Mouse (Mus musculus) yolk sac, embryonic 10.5 days (tissue): Measurements from ENCODE around the gene Lrig3.
A peak's percentile ranks its signal among the peaks of the same experiment; 100 is the strongest.

Source experiments
- DNase-seq: peaks from one replicate; pipeline ENCODE4 v3.0.0-alpha.2; 2017; ENCODE audit warnings: low spot score

Lrig3 gene

DNA sequence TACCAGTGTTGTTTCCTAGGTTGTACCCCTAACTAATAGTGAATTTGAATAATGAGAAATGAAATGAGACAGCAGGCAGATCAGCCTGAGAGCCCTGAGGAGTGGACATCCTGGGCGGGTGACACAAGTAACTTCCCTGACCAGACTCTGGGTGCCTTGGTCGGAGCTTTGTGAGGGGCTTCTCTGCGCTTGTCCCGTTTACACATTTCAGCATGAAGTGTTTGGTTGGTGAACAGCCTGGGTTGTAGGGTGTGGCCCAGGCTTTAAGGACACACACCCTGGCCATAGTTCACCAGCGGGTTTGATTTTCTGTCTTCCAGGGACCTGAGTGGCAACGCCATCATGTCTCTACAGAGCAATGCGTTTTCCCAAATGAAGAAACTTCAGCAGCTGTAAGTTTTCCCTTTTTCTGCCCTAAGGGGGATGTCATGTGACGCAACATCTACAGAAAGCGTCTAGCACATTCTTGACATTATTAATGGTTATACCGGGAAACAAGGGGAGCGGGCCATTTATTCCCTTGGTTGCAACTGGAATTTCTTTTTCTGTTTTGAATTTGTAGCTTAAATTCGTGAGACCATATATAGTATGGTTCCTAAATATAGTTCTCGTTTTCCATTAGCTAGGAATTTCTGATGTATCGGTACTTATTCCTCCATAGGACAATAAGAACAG lies 36.2 kb downstream of the Lrig3 start:
- no peak for DNase-seq

DNA sequence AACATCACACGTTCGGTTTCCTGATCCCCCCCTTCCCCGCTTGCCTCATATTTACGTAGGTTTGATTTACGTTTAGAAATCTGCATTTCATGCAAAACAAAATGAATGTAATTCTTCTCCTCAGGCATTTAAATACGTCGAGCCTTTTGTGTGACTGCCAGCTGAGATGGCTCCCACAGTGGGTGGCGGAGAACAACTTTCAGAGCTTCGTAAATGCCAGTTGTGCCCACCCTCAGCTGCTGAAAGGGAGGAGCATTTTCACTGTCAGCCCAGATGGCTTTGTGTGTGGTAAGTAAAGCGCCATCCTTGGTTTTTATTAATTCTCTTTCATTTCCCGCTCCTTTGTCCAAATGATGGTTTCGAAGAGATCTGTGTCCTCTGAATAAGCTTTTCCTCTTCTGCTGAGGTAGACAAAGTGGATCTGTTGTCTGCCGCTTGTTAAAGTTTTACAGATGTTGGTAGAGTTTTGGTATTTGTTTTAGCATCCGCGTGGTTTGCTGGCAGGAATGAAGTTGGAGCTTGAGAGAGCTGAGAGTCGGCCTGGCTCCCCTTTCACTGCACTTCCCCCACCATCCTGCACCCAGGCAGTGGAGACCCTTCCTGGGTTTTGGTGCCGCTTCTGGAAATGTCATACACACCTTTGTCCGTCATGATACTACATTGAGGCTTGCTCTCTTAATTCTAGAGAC lies 37.0 kb downstream of the Lrig3 start:
- DNase-seq = peak; percentile 80

DNA sequence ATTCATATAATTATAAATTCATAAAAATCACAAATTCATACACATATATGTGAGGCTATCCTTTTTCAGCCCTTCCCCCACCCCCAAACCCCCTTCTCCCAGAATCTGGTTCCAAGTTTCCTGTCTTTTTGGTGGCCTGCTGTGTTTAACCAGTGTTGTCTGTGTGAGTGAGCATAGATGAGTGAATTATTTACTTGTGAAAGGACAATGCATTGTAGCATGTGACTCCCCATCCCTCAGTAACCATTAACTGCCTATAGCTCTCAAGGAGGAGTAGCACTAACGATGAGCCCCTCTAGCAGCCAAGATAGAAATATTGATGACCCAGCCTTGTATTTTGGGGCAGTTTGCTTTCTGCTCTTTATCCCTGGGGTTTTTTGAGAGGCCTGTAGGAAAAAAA lies 37.9 kb downstream of the Lrig3 start:
- DNase-seq = peak; percentile 70

DNA sequence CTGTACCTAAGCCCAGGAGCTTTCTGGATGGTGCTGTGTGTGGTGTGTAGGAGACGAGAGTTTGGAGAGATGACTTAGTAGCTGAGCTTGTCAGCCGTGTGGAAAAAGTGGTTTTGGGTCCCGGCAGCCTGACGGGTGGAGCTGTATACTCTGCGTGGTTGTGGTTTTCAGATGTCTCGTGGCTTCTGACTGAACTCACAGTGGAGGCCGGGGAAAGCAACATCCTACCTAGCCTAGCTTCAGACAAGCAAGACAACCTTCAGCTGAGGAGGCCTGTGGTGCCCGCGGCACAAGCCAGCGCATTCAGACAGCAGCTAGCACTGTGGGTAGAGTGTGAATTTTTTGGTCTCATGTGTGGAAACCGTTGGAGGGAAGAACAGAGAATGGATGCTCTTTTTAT lies 47.7 kb downstream of the Lrig3 start:
- no peak for DNase-seq

DNA sequence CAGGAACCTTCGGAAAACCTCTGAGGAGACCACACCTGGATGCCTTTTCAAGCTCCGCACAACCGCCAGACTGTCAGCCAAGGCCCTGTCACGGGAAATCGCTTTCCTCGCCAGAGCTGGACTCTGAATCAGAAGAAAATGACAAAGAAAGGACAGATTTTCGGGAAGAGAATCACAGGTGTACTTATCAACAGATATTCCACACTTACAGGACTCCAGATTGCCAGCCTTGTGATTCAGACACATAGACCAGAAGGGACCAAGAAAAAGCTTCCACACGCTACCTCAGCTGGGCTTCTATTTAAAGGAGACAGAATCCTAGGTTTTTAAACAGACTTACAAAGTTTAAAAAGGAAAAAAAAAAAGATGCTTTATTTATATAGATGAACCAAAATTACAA lies 48.7 kb downstream of the Lrig3 start:
- no peak for DNase-seq

DNA sequence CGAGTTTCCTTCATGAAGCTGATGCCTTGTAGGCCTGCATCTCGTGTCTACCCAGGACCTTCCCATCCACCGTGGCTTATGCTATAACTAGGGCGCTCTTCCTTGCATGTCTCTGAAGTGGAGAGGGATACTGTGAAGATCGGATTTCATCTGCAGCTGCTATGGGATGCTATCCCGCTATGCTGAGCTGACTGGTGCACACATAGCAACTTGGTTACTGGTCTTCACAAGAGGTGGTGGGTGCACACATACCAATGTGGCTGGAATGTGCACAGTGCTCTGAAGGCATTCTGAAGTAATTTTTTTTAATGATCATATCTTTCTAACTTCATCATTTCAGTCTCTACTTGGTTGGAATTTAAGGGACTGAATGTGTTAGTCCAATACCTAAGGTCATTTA lies 49.7 kb downstream of the Lrig3 start:
- DNase-seq = no peak

DNA sequence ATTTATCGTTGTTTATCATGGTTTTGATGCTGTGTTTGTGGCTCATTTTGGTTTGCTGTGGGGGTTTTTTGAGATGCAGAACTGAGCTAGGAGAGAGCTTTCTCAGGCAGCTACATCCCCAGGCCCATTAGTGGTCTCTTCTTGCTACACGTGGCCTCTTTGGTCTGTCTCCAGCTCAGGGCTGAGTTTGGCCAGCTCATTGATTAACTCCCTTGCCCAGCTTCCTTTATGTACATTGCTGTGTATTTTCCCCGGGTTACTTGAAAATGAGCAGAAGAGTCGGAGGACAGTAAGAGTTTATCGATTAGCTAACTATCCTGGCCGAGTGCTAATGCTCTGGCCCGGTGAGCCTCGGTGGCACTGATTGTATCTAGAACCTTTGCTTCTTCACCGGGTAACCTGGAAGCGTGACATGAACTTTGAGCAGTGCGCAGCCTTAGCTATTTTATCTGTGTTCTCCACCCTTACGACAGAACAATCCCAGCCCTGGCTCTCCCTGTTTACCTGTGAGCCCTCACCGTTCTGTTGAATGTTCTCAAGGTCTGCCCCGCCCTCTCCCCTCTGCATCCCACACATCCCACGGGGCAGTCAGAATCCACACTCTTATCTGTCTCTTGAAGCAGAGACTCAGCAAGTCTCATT lies 53.5 kb downstream of the Lrig3 start:
- DNase-seq = peak; percentile 82

DNA sequence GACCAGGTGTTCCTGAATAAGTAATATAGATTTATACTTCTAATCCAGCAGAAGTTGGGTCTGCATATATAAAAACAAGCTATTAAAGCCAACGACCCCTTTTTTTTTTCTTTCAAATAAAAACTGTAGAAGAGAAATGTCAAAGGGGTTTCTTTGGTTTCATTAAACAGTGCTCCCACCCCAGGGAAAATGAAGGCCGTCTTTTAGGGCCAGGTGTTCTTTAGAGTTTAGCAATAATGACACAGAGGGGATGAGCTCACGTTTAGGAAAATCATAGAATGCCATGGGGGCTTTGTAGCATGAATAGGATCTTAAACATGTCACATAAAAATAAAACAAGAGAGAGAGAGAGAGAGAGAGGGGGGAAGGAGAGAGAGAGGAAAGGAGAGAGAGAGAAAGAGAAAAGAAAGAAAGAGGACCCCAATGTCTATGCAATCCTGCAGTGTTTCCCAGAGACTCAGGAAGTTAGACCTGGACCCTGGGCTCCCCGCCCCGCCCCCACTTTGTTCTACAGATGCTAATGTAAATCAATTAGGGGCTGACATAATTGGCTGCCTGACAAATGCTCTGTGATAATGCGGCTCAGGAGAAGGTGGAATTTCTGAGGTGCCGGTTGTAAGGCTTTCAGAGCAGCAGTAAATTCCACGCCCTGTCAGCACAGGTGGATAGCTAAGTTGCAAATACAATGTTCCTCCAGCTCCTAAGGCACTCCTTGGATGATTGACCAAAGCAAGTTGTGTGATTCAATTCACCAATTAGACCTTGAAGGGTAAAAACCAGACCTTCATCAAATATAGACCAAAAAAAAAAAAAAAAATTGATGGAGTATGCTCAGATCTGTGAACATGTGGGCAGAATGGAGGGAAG lies 62.8 kb downstream of the Lrig3 start:
- DNase-seq = no peak

DNA sequence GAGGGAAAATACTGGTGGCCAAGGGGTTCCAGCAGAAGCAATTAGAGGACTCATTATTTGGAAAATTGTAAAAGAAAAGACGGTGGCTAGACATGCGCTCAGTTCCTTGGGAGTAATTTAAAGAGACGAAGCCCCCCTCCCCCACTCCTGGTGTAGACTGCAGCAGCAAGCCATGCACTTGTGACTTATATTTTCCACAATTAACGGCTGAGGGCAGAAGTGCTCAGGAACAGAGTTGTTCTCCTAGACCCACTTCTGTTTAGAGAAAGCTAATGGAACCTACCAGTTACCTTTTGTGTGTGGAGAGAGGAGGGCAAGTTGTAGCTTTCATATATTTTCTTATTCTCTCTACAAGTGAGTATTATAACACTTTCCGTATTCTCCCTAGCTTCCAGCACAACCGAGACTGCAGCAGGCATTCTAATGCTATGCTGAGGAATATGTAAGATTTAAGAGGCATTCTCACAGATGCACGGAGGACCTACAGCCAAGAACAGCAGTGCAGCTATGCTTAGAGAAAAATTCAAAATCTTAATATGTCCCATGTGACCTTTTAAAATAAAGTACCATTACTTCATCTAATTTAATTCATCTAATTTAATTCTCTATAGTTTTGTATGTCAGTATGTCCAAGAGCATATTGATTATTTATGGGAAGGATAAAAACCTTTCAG lies 63.6 kb downstream of the Lrig3 start:
- DNase-seq = no peak

DNA sequence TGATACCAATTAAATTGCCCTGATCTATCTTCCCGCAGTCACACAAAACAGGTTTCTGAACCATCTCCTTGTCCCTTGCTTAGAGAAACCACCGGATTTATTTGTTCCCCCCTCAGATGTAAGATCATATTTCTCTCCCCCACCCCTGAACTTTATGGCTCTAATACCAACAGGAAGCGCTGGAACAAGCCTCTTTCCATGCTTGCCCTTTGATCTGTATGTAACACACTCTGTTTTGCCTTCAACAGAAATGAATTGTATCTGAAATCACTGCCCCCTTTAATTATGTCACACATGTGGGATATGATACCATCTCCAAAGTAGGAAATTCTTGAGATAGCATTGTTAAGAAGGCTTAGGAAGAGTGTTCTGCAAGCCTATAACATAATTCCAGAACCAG lies 90.9 kb downstream of the Lrig3 start:
- DNase-seq = no peak

DNA sequence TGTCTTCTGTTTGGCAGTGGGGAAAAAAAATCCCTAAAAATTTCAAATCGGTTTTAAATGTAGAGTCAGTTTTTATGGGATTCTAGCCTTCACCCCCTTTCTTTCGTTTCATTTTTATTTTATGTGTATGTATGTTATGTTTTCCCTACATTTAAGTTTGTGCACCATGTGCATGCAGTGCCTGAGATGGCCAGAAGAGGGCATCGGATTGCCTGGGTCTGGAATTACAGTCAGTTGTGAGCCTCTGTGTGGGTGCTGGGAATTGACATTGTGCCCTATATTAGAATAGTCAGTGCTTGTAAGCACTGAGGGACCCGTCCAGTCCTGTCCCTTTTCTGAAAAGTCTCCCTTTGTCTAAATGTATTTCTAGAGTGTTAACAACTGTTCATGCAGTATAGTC lies 96.8 kb downstream of the Lrig3 start:
- no peak for DNase-seq
